Mouse (Mus musculus): ENCODE data around the gene Ugt1a8.

Gene Ugt1a8

GRCm38 (mm10) chr1:88235894-88236415, 148.3 kb downstream of the Ugt1a8 start:
- DNase-seq (ENCODE audit: low spot score in 2 of 2) = no peak

- no peak for DNase-seq (ENCODE audit: low spot score in 2 of 2)
Observed at GRCm38 (mm10) chr1:88237311-88237710, 149.7 kb downstream of the Ugt1a8 start.

GRCm38 (mm10) chr1:88238771-88239170, 151.2 kb downstream of the Ugt1a8 start:
- DNase-seq (ENCODE audit: low spot score in 2 of 2) = no peak

DNA sequence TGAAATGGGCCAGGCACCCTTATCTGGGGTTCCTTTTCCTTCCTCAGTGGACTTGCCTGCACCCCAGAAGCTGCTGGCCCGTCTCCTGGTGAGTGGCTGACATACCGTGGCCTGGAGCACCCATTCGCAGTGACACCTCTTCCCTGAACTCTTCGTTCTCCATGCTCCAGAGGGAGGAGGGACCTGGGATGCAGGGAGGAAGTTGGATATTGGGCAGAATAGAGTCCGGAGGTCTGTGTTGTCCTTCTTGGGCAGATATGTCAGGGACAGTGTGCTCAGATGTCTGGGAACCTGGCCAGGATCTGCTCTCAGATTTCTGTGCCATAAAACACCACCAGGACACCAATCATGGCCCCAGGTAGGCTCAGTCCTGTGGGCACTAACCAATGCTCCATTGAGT, 152.5 kb downstream of the Ugt1a8 start:
- DNase-seq (ENCODE audit: low spot score in 2 of 2) = no peak

GRCm38 (mm10) chr1:88240579-88240978, 153.0 kb downstream of the Ugt1a8 start:
- DNase-seq (ENCODE audit: low spot score in 2 of 2) = no peak

- no peak for DNase-seq (ENCODE audit: low spot score in 2 of 2)
Observed at GRCm38 (mm10) chr1:88243861-88244260, 156.2 kb downstream of the Ugt1a8 start.

DNA sequence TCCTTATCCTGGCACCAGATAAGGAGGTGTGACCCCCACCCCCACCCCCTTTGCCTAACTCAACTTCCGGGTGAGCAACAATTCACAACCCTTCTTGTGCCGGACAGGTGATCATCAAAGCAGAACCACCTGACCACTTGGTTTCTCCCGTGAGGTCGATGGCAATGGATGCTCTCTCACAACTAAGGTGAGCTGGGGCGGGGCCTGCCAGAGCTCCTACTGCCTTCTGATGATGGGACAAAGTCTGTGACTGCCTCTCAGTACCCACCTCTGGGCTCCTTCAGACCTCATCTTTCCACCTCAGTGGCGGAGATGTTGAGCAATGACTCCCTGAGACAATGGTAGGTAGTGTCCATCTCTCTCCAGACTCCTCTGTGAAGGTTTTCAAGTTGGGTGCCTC, 158.3 kb downstream of the Ugt1a8 start:
- DNase-seq (ENCODE audit: low spot score in 2 of 2) = no peak

DNA sequence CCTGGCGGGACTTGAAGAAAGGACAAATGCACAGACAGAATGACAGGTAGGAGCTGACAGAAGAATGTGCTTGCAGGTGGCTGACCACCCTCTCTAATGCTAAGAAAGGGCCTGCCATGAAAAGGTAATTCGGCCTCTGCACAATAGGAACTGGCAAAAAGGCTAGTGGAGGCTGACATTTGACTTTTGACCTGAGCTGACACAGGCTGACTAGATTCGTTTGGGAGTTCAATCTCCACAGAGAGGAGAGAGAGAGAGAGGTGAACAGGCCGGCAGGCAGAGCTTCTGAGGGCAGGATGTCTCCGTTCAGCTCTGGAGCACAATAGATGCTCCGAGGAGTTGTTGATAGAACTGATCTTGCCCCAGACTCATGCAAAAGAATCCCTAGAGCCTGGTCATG, 158.8 kb downstream of the Ugt1a8 start:
- DNase-seq (ENCODE audit: low spot score in 2 of 2) = no peak

- DNase-seq (ENCODE audit: low spot score in 2 of 2) = no peak
Observed at GRCm38 (mm10) chr1:88247660-88248059, 160.0 kb downstream of the Ugt1a8 start.

- DNase-seq (ENCODE audit: low spot score in 2 of 2) = no peak
Observed at GRCm38 (mm10) chr1:88248658-88249057, 161.0 kb downstream of the Ugt1a8 start.

DNA sequence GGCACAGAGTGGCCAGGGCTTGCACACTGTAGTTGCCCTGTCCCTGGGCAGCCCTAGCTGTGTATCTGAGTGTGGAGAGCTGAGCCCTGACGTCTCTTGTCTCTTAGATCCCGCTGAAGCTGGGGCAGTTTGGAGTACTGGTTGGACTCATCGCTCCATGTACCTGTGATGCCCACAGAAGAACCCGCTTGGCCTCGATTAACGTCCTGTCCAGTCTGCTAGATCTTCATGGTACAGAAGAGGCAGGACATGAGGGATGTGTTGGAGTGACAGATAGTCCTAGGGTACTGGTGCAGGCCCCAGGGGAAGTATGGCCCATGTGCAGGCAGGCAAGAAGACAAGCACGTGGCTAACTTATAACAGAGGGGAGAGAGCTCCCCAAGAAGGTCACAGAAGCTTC, 162.0 kb downstream of the Ugt1a8 start:
- DNase-seq (ENCODE audit: low spot score in 2 of 2) = no peak

DNA sequence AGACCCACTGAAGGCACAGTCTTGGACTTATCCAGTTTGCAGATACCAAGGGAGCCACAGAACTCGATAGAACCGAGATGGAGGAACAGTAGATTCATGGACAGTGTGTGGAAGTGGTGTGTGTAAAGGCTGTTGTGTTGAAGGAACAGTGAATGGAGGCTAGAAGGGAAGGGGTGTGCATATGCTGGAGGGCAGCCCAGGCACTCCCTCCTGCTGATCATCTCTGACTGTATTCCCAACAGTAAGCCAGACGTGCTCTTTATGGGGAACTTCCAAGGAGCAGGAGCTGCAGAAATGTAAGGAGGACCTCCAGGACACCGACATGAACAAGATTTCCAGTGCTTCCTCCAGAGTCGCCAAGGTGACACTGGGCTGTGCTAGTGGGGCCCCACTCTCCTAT, 162.4 kb downstream of the Ugt1a8 start:
- DNase-seq (ENCODE audit: low spot score in 2 of 2) = no peak

DNA sequence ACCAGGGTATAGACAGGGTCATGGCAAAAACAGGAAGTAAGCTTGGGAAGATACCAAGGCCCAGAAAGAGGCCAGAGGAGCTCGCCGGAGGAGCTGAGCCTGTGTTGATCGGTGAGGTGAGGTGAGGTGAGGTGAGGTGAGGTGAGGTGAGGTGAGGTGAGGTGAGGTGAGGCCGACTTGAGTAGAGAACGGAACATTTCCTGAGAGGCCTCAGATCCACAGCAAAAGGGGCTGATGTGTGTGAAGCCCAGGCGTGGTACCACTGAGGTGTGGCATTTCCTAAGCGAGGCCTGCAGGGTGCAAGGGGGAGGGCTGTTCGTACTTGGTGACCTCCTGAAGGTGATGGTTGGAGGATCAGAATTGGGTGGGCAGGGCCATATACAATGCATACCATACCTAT, 165.5 kb downstream of the Ugt1a8 start:
- DNase-seq (ENCODE audit: low spot score in 2 of 2) = no peak

GRCm38 (mm10) chr1:88253540-88253939, 165.9 kb downstream of the Ugt1a8 start:
- no peak for DNase-seq (ENCODE audit: low spot score in 2 of 2)

GRCm38 (mm10) chr1:88254793-88255465, 167.3 kb downstream of the Ugt1a8 start:
- DNase-seq (ENCODE audit: low spot score in 2 of 2) = no peak

GRCm38 (mm10) chr1:88255466-88255857, 167.8 kb downstream of the Ugt1a8 start:
- no peak for DNase-seq (ENCODE audit: low spot score in 2 of 2)

GRCm38 (mm10) chr1:88255989-88256754, 168.6 kb downstream of the Ugt1a8 start:
- DNase-seq (ENCODE audit: low spot score in 2 of 2) = no peak

- DNase-seq (ENCODE audit: low spot score in 2 of 2) = no peak
Observed at GRCm38 (mm10) chr1:88256886-88257663, 169.5 kb downstream of the Ugt1a8 start.

DNA sequence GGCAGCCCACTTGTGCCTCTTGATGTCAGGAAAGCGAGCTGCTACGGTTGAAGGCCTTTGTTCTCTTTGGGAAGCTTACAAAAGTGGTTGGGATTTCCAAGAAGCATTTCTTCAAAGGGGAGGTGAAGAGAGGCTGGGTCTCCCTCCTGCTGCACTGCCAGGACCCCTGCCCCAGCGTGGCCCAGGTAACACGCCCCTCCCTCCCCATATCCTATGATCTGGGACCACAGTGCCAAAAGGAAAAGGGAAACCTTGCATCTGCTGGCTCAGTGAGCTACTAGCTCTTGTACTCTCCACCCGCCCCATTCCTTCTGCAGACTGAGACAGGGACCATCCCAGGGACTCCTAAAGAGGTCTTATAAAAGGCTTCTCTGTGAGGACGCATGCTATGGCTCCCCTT, 170.1 kb downstream of the Ugt1a8 start:
- no peak for DNase-seq (ENCODE audit: low spot score in 2 of 2)

DNA sequence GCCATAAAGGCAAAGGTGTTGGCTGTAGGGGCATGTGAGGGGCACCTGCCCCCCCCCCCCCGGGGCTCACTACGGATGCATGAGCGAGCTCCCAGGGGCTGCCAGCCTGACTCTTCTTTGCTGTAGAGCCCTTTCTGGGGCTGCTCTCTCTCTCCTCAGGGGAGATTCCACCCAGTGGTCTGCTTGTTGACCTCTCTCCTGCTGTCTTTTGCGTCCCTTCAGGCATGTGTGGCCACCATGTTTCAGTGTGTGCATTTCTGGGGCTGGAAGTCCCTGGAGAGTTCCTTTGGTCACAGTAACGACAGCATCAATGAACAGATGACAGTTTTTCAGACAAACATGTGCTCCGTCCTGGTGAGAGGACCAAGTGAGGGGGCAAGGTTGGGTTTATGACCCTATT, 170.7 kb downstream of the Ugt1a8 start:
- DNase-seq (ENCODE audit: low spot score in 2 of 2) = no peak

DNA sequence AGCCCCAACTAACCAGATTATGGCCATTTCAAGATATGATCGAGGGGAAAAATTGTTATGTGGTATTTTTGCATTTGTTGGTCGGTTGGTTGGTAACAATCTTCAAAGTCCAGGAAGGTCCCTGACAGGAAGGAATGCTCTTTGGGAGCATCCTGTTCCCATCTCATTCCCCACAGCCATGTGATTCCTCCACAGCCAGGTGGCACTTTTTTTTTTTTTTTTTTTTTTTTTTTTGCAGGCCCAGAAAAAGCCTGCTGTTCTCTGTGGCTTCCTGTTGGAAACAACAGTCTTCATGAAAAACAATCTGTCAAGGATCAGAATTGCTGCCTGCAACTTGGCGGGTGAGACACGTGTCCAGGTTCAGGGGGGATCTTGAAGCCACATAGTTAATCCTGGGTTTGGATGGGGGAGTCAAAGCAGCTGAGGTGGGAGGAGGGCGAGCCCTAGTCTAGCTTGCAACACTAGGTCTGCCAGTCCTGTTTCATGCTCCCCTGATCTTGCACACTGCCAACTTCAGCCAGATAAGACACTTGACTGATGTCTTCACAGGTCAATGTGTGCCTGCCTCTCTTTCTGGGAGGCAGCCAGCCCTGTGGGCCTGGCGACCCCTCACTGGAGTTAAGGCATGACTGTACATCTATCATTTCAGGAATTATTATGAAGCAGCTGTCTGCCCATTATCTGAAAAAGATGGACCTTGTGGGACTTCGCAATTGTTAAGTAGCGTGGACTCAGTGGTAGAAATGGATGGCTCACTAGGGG, 171.4 kb downstream of the Ugt1a8 start:
- DNase-seq (ENCODE audit: low spot score in 2 of 2) = no peak

DNA sequence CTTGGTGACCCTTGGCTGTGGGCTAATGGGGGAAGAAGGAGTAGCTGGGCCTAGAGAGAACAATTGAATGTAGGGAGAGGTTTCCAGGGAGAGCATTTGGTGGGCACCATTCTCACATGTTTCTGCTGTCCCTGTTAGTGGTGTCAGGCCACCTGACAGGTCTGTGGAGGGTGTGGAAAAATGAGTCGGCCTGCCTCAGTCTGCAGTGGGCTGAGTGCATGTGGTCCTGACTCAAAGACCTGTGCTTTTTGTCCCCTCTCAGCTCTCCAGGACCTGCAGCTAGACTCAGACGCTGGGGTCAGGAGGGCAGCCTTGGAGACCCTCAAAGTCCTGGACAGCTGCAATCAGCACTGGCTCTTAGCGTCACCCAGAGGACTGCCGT, 172.0 kb downstream of the Ugt1a8 start:
- no peak for DNase-seq (ENCODE audit: low spot score in 2 of 2)
